Mouse (Mus musculus) layer of hippocampus, adult 9-11 months (tissue): Measurements from ENCODE around the gene Chrm3.

Experiments used
- DNase-seq: peaks from one replicate; pipeline ENCODE4 v3.0.0; 2022

Gene Chrm3

DNA sequence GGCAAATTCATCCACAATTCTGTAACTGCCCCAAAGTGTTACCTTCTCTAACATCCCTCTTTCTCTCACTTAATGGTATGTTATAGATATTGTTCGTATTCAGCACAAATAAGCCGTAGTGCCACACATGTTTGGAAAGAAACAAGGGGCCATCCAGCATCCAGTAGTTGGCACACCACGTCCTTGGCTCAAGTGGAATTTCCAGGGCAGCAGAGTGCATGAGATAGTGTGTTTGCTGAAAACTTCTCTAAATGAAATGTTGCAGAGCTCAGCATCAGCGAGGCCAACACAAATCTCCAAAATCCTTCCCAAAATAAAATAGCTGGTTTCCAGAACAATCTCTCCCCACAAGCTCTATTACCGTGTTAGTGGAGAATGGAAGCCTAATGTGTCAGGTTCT is 473.4 kb downstream of the Chrm3 start:
- no peak for DNase-seq

DNA sequence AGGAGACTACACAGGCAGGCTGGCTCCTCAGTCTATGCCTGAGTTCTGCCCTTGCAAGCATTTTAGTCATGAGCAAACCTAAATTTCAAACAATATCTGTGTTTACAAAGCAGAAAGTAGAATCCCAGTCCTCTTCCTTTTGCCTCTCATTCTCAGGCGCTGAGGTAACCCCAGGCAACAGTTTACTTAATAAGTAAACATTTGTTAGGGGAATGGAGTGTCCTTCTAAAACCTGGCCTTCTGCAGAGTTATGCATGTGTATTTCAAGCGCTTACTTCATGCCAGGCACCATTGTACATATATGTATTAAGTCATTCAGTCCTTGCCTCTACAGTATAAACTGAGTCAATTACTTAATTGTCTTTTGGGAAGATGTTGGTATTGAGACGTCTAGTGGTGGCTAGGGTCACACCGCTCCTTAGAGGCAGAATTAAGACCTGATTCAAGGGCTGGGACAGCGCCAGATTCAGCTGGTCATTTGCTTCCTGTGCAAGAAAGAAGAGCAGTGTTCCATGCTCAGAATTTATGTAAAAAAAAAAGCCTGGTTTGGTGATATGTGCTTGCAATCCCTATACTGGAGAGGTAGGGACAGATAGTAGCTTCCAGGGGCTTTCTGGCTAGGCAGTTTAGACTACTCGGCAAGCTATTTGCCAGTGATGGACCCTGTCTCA is 474.0 kb downstream of the Chrm3 start:
- no peak for DNase-seq

DNA sequence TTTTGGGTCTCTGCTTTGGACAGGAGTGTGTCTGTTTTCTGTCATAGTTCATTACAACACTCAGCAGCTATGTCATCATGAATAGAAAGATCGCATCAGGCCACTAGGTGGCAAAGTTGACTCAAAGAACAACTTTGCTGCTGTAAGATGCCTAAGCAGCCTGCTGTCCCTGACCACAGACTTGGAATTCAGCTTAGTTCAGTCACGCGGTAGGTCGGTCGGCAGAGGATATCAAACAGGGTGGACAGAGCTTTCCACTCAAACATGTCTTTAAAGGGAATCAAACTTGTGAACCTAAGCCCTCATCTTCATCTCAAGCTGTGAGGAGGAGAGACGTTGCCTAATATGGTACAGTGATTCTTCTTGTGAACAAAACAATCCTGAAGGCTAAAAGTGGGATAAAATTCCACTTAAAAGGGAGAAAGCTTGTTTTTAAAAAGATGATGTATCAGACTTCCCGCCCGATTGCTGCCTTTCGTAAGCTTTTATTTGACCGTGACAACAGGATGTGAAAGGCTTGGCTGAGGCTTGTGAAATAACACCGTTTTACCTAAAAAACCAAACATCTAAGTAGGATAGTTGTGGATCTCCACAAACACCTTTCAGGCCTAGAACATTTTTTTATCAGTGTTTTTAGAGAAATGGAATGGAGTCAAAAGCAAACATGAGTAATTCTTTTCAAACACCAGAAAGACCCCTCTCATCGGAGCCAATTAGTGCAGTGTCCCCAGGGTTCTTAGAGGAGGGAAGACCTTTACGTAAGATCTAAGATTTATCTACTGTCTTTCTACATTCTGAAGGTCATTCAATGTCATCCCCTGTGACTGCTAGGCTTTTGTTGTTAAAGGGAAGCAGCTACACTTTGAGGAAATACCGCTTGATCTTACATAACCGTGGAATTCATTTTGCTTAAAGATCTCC is 478.0 kb downstream of the Chrm3 start:
- DNase-seq: peak; percentile 72

DNA sequence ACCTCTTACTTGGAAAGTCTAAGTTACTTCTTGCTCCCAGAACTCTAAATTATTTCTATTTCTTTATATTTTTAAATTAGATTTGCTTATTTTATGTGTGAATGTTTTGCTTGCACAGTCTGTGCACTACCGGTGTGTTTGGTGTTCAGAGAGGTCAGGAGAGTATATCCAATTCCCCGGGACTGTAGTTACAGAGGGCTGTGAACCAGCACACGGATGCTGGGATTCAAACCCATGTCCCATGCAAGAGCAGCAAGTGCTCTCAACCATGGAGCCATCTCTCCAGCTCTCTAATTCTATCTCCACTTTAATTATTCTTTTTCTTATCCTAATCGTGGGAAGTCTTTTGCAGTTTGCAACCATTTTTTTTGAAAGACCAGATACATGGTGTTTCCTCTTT is 478.7 kb downstream of the Chrm3 start:
- DNase-seq: no peak

- no peak for DNase-seq
Measured at GRCm38 (mm10) chr13:9880401-9880800, 480.2 kb downstream of the Chrm3 start.

GRCm38 (mm10) chr13:9878596-9879010 is 482.0 kb downstream of the Chrm3 start:
- no peak for DNase-seq

- DNase-seq: peak; percentile 52
Measured at GRCm38 (mm10) chr13:9873377-9873776, 487.3 kb downstream of the Chrm3 start.

- no peak for DNase-seq
Measured at GRCm38 (mm10) chr13:9866161-9866560, 494.5 kb downstream of the Chrm3 start.

GRCm38 (mm10) chr13:9847515-9847914 is 513.1 kb downstream of the Chrm3 start:
- no peak for DNase-seq

- peak; percentile 31 for DNase-seq
Measured at GRCm38 (mm10) chr13:9846543-9847434, 513.9 kb downstream of the Chrm3 start.

- peak; percentile 26 for DNase-seq
Measured at GRCm38 (mm10) chr13:9834146-9834679, 526.4 kb downstream of the Chrm3 start.

DNA sequence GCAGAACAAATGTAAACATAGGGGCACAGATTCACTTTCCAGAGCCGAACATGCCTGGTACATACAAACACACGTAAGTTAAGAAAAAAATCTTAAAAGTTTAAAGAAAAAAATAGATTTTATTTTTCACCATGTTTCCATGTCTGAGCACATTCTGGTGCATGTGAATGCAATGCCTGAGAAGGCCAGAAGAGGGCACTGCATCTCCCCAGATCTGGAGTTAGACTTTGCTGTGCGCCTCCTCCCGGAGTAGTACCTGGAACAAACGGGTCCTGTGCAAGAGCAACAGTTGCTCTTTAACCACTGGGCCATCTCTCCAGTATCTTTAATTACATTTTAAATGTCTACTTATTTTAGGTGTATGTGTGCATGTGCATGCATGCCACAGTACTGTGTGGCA is 534.4 kb downstream of the Chrm3 start:
- DNase-seq: no peak
